20 mouse cellular contexts compared by ENCODE assay signal in the genomic region with DNA sequence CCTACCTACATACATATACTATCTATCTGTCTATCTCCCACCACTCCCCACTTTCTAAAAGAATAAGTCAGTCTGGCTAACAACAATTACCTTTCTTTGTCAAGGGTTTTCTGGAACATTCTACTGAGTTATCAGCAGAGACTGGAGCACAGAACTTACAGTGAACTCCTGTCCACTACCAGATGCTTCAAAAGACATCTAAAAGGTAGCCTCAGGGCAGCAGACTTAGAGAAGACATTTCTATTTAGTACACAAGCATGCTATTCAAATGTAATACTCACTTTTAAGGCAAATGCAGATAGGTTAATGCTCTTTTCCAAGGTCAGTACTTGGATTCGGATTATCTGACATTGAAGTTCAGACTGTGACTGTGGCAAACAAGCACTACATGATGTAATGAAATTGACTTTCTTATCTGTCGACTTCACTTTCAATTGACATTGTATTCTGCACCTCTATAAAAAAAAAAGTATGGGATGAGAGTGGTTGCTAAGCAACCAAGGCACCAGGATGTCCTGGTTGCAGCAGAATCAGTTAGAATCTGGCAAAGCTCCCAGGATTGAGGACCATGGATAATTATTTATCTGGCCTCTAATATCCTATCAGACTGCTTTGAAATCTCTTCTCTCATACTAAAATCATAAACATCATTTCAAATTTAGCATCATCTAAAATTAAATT.
DNase-seq lines count a peak whose midpoint lies in the region; ATAC-seq and TF ChIP-seq lines count a peak whose summit lies in the region.
"Had no signal": no experiment of that assay in that cellular context is flagged by ENCODE, and none has a peak within 500 bp of the region (broad histone marks: within the 10 kb centered on the region; RNA-seq: fewer than 3 reads in every experiment).

No protein-coding gene starts in this region.

- no peak overlapping the region for H3K27ac ChIP-seq in forebrain, embryonic 13.5 days
- H3K27ac ChIP-seq in forebrain, embryonic 11.5 days (ENCODE audit: low read depth, low read length), result no peak overlapping the region
- no peak overlapping the region for H3K27ac ChIP-seq in lung, embryonic 14.5 days (ENCODE audit: low read depth)
- peak overlapping the region; percentile 43; the same call in 1 of the 2 replicates for H3K27ac ChIP-seq in midbrain, postnatal 0 days (ENCODE audit: low read depth, low read length)
- H3K27ac ChIP-seq: forebrain, embryonic 15.5 days; limb, embryonic 10.5 days had no signal

- 55% methylated on average over 2 of the region's 2 CpGs for WGBS in forebrain, embryonic 13.5 days
- WGBS in forebrain, embryonic 11.5 days, result 80% methylated on average over 2 of the region's 2 CpGs
- 46% methylated on average over 2 of the region's 2 CpGs for WGBS in lung, embryonic 14.5 days
- WGBS in midbrain, postnatal 0 days, result 18% methylated on average over 2 of the region's 2 CpGs

- no peak for DNase-seq in forebrain, embryonic 11.5 days (ENCODE audit: low spot score)
- peak; percentile 41 for DNase-seq in lung, embryonic 14.5 days
- no peak for DNase-seq in lung, postnatal 4 days
- DNase-seq in brain, embryonic 14.5 days (ENCODE audit: low read depth), result peak; percentile 77
- peak; percentile 89 for DNase-seq in midbrain, postnatal 0 days (ENCODE audit: low spot score)
- DNase-seq in testis, postnatal 14 days (ENCODE audit: low spot score), result no peak
- no peak for DNase-seq in urinary bladder, postnatal 10 days (ENCODE audit: low spot score)
- DNase-seq: adrenal gland, postnatal 36 days; B cell, adult 2 months; cerebellum, adult 9-11 months; kidney, adult 2 months; kidney, postnatal 10 days; layer of hippocampus, postnatal 36 days; liver, postnatal 0 days; lung, postnatal 14 days; thymus, postnatal 36 days had no signal

- no peak for TF ChIP-seq CTCF in lung, embryonic 14.5 days (IDR thresholded peaks at IDR 0.05; ENCODE audit: low read depth)
- TF ChIP-seq CTCF in brain, embryonic 14.5 days (IDR thresholded peaks at IDR 0.05; ENCODE audit: borderline replicate concordance, extremely low read depth, insufficient read depth, insufficient read length), result no peak
- no peak for TF ChIP-seq CTCF in midbrain, postnatal 0 days (IDR thresholded peaks at IDR 0.05)

- H3K9ac ChIP-seq in forebrain, embryonic 13.5 days, result no peak overlapping the region
- no peak overlapping the region for H3K9ac ChIP-seq in forebrain, embryonic 11.5 days (ENCODE audit: low read length)
- H3K9ac ChIP-seq in lung, embryonic 14.5 days, result no peak overlapping the region
- H3K9ac ChIP-seq in midbrain, postnatal 0 days (replicated peaks; ENCODE audit: low read length, poor library complexity, severe bottlenecking), result no peak overlapping the region
- H3K9ac ChIP-seq: forebrain, embryonic 15.5 days; liver, postnatal 0 days had no signal

- H3K27me3 ChIP-seq in forebrain, embryonic 13.5 days, result no peaks in the 10 kb centered on the region
- H3K27me3 ChIP-seq in forebrain, embryonic 11.5 days (ENCODE audit: control insufficient read depth, insufficient read depth, low read length), result no peaks in the 10 kb centered on the region
- no peaks in the 10 kb centered on the region for H3K27me3 ChIP-seq in lung, embryonic 14.5 days (ENCODE audit: insufficient read depth, low read length)
- no peaks in the 10 kb centered on the region for H3K27me3 ChIP-seq in midbrain, postnatal 0 days (ENCODE audit: insufficient read depth, low read length)
- H3K27me3 ChIP-seq: forebrain, embryonic 15.5 days had no signal

- no peak overlapping the region for H3K4me2 ChIP-seq in forebrain, embryonic 13.5 days
- H3K4me2 ChIP-seq in forebrain, embryonic 11.5 days (ENCODE audit: low read depth, low read length, severe bottlenecking), result no peak overlapping the region
- no peak overlapping the region for H3K4me2 ChIP-seq in lung, embryonic 14.5 days
- H3K4me2 ChIP-seq in midbrain, postnatal 0 days (ENCODE audit: low read depth, low read length, poor library complexity, severe bottlenecking), result no peak overlapping the region
- H3K4me2 ChIP-seq: forebrain, embryonic 15.5 days had no signal

- no peaks in the 10 kb centered on the region for H3K9me3 ChIP-seq in forebrain, embryonic 13.5 days (replicated peaks)
- H3K9me3 ChIP-seq in forebrain, embryonic 11.5 days (ENCODE audit: control insufficient read depth, low read length), result no peaks in the 10 kb centered on the region
- no peaks in the 10 kb centered on the region for H3K9me3 ChIP-seq in lung, embryonic 14.5 days (ENCODE audit: low read depth, low read length)
- H3K9me3 ChIP-seq in midbrain, postnatal 0 days (ENCODE audit: low read length), result no peaks in the 10 kb centered on the region
- H3K9me3 ChIP-seq: forebrain, embryonic 15.5 days; limb, embryonic 10.5 days; megakaryocyte, embryonic 14.5 days had no signal

- peak; percentile 59 for ATAC-seq in forebrain, embryonic 13.5 days
- ATAC-seq in forebrain, embryonic 11.5 days (replicated peaks; ENCODE audit: low FRiP score), result no peak
- ATAC-seq in lung, embryonic 14.5 days (ENCODE audit: insufficient read depth), result no peak
- ATAC-seq in midbrain, postnatal 0 days (ENCODE audit: low FRiP score), result peak; percentile 52
- ATAC-seq: forebrain, embryonic 15.5 days; liver, postnatal 0 days had no signal

- no peaks in the 10 kb centered on the region for H3K36me3 ChIP-seq in forebrain, embryonic 13.5 days (ENCODE audit: poor library complexity, severe bottlenecking)
- no peaks in the 10 kb centered on the region for H3K36me3 ChIP-seq in forebrain, embryonic 11.5 days (ENCODE audit: control insufficient read depth, insufficient read depth, low read length)
- H3K36me3 ChIP-seq in lung, embryonic 14.5 days (ENCODE audit: insufficient read depth), result no peaks in the 10 kb centered on the region
- no peaks in the 10 kb centered on the region for H3K36me3 ChIP-seq in midbrain, postnatal 0 days (ENCODE audit: insufficient read depth, low read length)
- H3K36me3 ChIP-seq: forebrain, embryonic 15.5 days; limb, embryonic 10.5 days had no signal

- no peaks in the 10 kb centered on the region for H3K4me1 ChIP-seq in forebrain, embryonic 13.5 days
- H3K4me1 ChIP-seq in forebrain, embryonic 11.5 days (replicated peaks; ENCODE audit: control insufficient read depth, insufficient read depth, low read length), result no peaks in the 10 kb centered on the region
- H3K4me1 ChIP-seq in lung, embryonic 14.5 days (ENCODE audit: insufficient read depth), result no peaks in the 10 kb centered on the region
- H3K4me1 ChIP-seq in midbrain, postnatal 0 days (ENCODE audit: insufficient read depth, low read length), result peaks cover 7% of the 10 kb centered on the region; the same call in 1 of the 2 replicates
- H3K4me1 ChIP-seq: limb, embryonic 10.5 days; megakaryocyte, embryonic 14.5 days had no signal

- no peak overlapping the region for H3K4me3 ChIP-seq in forebrain, embryonic 13.5 days
- H3K4me3 ChIP-seq in forebrain, embryonic 11.5 days (ENCODE audit: low read depth, low read length), result no peak overlapping the region
- no peak overlapping the region for H3K4me3 ChIP-seq in lung, embryonic 14.5 days (ENCODE audit: low read depth, low read length)
- H3K4me3 ChIP-seq in midbrain, postnatal 0 days (ENCODE audit: low read depth, low read length), result no peak overlapping the region
- H3K4me3 ChIP-seq: forebrain, embryonic 15.5 days; limb, embryonic 10.5 days; megakaryocyte, embryonic 14.5 days had no signal

- TF ChIP-seq POLR2A in brain, embryonic 14.5 days (IDR thresholded peaks at IDR 0.05; ENCODE audit: borderline replicate concordance, extremely low read depth, insufficient read depth, insufficient read length, poor library complexity, severe bottlenecking), result no peak

Comparison
In these comparisons a context has a peak if more than half of its experiments do, and no peak if none do; other contexts are left out.
1. ATAC-seq: peak in forebrain, embryonic 13.5 days (single experiment) and midbrain, postnatal 0 days (single experiment); none in forebrain, embryonic 11.5 days (single experiment) and lung, embryonic 14.5 days (single experiment).
2. DNase-seq: peak in lung, embryonic 14.5 days (single experiment), brain, embryonic 14.5 days (single experiment) and midbrain, postnatal 0 days (single experiment); none in forebrain, embryonic 11.5 days (single experiment), lung, postnatal 4 days (0 of 2), testis, postnatal 14 days (single experiment) and urinary bladder, postnatal 10 days (single experiment).